Mouse (Mus musculus) spleen, postnatal 14 days (tissue): ENCODE data around the gene Fam19a3.

Experiments
- DNase-seq, 2 experiments: peaks; one replicate each; pipeline ENCODE4 v3.0.0; 2021 to 2022; ENCODE audit warnings: low spot score in 2 of 2

The Fam19a3 gene

DNA sequence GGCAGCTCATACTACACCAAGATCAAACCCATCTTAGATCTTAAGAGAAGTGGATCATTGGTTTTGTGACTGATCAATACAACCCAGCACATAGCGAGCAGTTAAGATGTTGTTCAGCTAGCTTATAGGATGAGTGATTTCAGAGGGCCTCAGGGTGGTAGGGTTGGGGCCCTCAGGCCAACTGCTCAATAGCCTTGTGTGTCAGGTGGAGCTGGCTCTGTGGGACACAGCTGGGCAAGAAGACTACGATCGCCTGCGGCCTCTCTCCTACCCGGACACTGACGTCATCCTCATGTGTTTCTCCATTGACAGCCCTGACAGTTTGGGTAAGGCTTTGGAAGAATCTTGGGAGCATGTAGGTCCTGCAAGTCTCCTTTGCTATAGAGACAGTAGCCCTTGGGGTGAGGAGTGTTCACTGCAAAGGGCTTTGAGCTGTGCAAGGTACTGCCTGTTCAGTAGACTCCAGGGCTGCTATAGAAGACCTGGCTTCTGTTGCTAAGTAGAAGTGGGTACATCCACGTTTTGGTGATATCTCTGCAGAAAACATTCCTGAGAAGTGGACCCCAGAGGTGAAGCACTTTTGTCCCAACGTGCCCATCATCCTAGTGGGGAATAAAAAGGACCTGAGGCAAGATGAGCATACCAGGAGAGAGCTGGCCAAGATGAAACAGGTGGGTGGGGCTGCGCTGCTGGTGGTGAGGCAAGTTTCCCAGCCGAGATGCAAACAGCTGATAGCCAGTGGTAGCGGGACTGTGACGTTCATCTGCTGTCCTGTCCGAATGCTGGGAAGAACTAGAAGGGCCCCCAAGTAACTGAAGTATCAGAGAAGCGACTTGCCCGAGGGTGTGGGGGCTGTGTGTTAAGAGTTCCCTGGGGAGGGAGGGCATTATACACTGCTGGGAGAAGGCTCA, 11.0 kb upstream of the Fam19a3 start:
- no peak for DNase-seq

DNA sequence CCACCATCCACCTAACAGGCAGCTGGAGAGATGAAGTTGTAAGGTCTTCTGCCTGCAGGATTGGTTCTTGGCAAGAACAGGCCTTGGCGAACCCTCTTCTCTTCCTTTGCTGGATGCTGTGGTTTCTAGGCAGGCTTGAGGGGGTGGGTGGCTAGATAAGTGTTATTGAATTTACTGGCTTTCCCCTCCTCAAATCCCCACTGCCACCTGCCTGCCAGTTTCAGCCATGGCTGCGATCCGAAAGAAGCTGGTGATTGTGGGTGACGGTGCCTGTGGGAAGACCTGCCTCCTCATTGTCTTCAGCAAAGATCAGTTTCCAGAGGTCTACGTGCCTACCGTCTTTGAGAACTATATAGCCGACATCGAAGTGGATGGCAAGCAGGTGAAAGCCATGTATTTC, 10.0 kb upstream of the Fam19a3 start:
- no peak for DNase-seq

DNA sequence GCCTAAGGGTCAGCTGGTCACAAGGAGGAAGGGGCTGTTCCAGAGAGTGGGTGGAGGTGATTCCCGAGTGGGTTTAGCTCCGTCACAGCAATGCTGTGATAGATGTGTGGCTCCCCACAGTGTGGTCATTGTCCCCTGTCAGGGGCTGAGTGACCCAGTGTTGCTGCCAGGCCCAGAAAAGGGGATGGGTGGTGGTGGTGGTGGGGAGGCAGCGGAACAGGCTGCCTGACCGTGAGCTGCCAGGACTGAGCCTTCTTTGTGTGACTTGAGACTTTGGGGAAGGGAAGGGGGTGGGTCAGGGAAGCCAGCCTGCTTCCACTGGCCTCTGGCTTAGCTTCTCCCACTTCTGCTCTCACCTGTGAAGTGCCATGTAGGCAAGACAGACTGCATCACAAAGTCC, 9.4 kb upstream of the Fam19a3 start:
- no peak for DNase-seq

GRCm38 (mm10) chr3:104790401-104790937, 8.8 kb upstream of the Fam19a3 start:
- DNase-seq, result no peak

GRCm38 (mm10) chr3:104789822-104790221, 8.2 kb upstream of the Fam19a3 start:
- DNase-seq, result no peak

DNA sequence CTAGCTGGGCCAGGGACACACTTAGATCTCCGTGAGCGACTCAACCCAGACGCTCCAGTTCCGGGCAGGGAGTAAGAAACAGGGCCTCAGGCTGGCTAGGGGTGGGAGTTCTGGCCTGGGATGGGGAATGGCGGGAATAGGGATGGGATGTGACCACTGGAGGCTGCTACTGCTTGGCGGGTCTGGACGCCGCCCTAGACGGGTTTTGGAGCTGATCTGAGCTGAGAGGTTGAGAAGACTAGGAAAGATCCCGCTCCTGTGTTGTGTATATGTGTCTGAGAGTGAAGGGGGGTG, 7.6 kb upstream of the Fam19a3 start:
- no peak for DNase-seq

DNA sequence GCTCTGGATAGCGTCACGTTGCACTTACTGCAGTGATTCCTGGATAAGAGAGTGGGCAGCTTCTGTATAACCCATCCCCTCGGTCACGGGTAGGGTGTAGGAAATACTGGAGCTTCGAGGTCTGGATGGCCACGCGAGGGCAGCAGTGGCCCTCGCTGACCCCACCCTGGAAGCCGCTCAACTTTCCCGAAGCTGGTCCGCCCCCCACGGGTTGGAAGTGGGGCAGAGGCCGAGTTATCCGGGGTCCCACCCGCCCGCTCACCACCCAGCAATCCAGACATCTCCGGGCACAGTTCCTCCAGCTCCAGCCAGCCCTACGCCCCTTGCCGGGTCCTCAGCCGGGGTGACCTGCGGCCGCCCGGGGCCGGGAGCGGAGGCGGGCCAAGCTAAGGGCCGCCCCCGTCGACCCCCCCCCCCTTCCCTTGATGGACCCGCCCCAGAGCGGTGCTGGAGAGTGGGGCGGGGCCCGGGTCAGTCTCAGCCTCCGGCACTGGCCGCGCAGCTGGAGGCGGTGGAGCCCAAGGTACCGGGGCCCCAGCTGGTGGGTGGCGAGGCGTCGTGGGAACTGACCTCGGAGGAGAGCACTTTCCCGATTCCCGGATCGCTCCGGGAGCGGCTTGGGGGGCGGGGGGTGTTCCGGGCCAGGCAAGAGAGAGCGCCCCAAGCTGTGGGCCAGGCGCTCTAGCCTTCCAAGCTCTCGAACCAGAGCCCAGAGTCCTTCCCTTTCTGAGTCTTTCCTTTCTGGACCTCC, 7.1 kb upstream of the Fam19a3 start:
- DNase-seq, result no peak

GRCm38 (mm10) chr3:104788075-104788474, 6.4 kb upstream of the Fam19a3 start, which contains the start of gene Rhoc:
Rhoc (plus strand) TSS chr3:104788375.
- DNase-seq, result no peak

DNA sequence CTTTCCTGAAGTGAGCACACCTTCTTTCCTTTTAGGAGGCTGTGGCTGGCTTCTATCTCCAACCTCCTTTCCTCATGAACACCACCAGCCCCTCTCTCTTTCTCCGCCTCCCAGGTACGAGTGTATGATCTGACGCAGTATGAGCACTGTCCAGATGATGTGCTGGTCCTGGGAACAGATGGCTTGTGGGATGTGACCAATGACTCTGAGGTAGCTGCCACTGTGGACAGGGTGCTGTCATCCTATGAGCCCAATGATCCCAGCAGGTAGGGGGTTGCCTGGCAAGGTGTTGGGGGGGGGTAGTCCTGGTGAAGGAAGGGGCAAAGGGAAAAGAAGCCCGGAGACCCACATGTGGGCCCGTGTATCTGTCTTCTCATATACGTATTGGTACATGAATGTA, 3.6 kb upstream of the Fam19a3 start:
- no peak for DNase-seq

GRCm38 (mm10) chr3:104783971-104784500, 2.4 kb upstream of the Fam19a3 start:
- no peak for DNase-seq

- no peak for DNase-seq
These were observed 531 bp upstream of the Fam19a3 start for GRCm38 (mm10) chr3:104782061-104782681.

GRCm38 (mm10) chr3:104780561-104781420, 849 bp downstream of the Fam19a3 start, which contains the start of gene Ppm1j:
Ppm1j (plus strand) TSS chr3:104781056.
- peak; percentile 36 to 38 for DNase-seq

- DNase-seq, result peak in 1 of 2 experiments; percentile 51
These were observed 1.7 kb downstream of the Fam19a3 start for GRCm38 (mm10) chr3:104779949-104780348.

DNA sequence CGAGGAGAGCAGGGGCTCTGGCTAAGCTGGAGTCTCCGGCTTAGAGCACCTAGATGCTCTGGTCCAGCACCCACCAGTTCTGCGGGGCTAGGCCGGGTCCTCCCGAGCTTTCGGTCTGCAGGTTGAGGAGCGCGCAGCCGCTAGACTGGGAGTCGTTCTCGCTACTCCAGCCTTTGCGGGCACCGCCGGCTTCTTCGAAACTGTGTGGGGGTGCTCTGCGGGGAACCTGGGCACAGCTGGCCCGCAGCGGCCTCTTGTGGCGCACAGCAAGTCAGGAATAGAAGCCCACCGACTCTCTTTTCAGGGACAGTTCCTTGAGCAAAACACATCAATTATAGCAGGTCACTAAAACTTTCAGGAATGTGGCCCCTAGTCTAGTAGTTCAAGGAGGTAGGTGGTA, 4.3 kb downstream of the Fam19a3 start:
- no peak for DNase-seq

DNA sequence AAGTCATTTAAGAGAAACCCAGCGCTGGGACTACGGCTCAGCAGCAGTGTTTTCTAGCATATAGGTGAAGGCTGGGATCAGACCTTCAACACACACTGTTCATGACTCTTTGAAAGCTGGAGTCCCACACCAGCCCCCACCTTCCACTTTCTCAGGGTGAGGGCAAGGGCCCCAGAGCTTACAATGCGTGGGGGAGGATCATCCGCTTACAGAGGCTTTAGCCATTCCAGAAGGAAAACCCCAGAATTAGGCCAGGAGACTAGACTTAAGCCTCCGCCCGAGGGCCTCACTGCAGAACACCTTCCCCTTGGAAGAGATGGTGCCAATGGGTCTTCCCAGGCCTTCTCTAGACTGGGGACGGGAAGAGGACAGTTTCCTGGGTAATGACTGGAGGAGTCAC, 8.3 kb downstream of the Fam19a3 start:
- no peak for DNase-seq

DNA sequence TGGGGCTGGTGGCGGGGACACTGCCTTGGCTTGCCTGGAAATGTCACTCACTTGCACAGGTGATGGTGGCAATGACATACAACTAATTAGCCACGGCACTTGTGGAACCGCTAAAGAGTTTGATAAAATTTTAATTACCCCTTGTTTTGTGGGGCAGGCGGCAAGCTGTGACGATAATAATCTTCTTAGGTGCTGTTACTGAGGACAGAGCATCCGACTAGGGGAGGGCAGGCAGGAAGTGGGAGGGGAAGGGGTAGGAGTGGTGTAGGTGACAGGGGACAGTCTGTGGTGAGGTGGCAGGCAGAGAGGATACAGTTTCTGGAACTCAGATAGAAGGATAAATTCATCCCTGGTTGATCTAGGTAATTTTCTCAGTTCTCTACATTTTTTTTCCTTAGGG, 10.2 kb downstream of the Fam19a3 start:
- no peak for DNase-seq

GRCm38 (mm10) chr3:104770918-104771317, 10.7 kb downstream of the Fam19a3 start:
- DNase-seq, result no peak

DNA sequence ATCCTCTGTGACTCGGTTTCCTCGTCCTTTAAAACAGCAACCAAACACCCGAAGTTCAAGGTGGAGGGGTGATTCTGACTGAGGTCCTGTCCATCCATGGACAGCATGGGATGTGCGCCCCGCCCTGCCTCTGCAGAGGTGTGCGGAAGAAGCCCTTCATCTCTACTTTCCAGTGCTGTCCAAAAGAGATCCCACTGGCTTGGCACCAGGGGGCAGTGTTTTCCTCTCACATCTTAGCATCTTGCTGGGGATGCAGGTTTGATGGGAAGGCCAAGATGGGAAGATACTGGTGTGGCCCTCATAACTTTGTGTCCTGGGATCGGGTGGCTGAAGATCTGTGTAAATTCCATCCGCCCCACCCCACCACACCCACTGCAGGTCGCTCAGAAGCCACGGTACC, 11.6 kb downstream of the Fam19a3 start:
- DNase-seq, result no peak

DNA sequence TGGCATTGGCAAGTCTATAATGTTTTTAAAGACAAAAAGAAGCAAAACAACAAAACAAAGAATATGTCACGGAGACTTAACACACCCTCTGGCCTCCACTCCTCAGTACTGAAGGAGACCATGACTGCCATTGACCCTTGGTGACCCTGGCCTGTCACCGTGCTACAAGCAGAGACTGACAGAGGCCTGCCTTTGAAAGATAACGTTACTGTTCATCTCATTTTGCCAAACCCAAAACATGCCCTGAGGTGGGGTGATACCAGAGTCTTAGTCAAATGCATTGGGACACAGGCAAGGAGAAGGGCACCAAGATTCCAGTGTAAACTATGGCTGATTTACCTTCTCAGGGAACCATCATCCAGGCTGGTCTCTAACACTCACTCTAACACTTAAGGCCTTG, 12.5 kb downstream of the Fam19a3 start:
- no peak for DNase-seq

- DNase-seq, result no peak
These were observed 13.9 kb downstream of the Fam19a3 start for GRCm38 (mm10) chr3:104767716-104768115.

DNA sequence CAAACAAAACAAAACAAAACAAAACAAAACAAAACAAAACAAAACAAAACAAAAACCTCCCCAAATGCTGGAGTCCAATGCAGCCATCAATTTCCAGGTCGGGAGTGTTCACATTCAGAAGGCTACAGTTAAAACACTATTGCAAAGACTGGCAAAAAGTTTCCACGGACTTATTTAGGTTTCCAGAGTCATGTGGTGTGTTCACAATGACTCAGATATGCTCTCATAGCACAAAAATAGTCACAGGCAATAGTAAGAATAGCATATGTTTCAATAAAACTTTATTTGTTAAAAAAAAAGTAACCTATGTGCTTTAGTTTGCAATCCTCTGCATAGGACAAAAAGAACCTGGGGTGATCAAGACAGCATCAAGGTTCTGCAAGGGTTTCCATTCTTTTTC, 14.5 kb downstream of the Fam19a3 start:
- no peak for DNase-seq
